Mouse (Mus musculus) yolk sac, embryonic 10.5 days (tissue): ENCODE measurements around the gene Csrnp3.

ENCODE experiments used
- DNase-seq: peaks from one replicate; pipeline ENCODE4 v3.0.0-alpha.2; 2017; ENCODE audit warnings: low spot score

Gene Csrnp3

DNA sequence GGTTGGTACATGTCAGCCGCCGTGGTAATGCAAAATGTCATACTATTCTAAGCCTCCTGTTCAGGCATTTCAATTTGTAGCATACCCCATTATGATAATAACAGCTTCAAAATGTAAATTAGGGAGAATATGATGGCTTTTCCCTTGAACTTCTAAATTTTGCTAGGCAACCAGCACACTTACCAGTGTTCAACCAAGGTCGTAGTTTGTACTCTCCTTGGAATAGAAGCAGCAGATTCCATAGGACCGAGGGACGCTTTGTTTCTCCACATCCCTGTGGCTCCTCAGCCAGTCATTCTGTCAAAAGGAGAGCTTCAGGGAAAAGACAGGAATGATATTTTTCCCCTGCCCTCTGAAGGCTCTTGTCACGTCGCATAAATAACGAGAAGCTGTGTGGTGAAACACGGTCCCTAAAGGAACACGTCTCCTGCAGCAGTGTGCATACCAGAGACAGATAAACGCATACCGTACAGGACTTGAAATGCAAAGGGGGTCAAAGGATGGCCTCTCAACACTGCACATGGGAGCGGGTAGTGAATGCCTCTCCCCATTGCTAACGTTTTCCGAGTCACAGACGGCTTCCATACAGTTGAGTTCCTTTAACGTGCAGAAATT is 108.3 kb downstream of the Csrnp3 start:
- DNase-seq: no peak

DNA sequence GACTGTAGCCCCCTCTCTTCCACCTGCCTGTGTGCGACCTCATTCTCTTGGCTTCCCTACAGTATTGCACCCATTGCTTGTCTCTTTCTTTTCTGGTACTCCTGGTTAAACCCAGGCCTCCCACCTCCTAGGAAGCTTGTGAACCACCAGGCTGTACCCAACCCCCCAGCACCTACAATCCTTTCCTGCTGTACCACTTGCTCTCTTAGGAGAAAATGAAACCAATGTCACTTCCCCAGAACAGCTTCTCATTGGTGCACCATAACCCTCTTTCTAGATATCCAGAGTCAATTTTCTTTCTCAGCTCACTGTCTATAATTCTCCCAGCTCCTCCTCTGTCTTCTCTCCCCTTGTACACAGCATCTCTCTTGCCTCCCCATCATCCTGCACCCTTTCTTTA is 110.2 kb downstream of the Csrnp3 start:
- no peak for DNase-seq

DNA sequence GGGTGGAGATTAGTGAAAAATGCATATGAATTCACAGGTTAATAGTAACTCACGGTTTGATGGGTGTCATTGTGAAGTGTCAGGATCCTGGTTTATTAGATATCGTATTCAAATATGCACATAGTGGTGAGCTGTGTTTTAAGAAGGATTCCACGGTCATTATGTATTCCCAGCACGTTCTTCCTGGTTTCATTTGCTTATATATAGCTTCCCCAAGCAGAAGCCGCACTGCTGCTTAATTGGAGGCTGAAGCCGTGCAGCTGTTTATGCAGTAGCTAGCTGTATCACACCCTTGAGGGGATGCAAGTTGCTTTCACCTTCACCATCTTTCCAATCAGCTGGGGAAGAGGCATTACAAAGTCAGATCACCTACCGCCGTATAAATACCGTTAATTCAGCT is 111.2 kb downstream of the Csrnp3 start:
- no peak for DNase-seq

DNA sequence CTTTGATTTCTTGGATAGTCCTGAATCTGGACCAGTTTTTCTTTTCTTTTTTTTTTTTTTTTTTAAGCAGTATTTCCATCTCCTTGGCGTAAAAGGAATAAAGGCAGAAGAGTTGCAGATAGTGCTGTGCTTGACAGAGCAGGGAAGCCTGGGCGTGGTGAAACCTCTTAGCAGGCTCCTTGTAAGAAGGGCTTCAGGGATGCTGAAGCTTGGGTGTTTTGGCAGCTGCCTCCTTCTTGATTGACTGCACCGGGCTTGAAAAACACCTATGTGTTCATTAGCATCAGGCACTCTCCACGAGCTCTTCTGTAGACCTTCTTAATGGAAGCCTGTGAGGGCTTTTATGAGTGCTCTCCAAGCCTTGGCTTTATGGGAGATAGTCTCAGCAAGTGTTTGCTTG is 117.9 kb downstream of the Csrnp3 start:
- DNase-seq: no peak

DNA sequence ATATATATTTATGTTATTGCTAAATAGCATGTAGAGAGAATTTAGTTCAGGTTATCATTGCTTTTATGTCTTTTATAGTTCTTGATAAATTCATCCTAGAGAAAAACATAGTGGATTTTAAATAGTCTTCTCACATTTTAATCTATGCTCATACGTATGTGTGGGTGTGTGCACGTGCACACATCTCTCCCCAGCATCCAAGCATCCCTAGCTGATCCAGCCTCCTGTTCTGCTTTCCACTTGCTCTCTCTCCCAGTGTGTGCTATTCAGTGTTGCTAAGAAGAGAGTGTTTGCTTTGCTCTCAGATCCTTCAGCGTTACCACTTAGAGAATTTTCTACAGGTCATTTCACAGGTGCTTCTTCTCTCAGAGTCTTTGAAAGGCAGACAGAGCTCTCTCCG is 123.2 kb downstream of the Csrnp3 start:
- DNase-seq: no peak

DNA sequence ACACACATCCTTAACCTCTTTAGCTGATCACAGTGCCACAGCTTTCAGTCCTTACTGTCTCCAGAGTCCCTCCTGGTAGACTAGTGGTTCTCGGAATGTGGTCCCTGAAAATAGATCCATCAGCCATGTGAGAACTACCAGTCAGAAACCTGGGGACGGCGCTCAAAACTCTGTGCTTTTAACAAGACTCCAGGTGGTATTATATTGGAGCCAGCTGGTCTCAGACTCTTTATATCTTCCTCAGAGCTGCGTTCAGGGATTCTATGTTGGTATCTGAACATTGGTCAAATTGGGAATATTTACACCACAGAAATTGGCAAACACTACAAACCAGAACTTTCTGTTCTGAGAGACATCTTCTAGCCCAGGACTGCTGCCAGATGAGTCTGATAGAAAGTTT is 128.3 kb downstream of the Csrnp3 start:
- no peak for DNase-seq

DNA sequence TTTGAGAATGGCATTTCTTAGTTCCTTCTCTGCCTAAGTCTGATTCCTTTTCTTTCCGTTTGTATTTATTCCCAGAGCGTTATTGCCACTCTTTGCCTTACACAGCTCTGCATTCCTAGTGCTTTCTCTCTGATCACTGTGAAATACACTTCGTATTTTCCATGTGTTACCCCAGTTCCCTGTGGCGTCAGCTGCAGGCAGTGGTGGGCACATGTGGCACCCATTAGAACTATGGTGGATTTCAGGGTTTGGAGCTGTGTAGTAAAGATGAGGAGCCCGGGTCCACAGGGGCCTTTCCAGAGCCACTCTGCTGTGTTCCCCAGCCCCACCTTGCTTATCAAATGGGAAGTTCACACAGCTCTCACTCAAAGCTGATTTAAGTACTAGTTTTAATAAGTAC is 129.8 kb downstream of the Csrnp3 start:
- no peak for DNase-seq

DNA sequence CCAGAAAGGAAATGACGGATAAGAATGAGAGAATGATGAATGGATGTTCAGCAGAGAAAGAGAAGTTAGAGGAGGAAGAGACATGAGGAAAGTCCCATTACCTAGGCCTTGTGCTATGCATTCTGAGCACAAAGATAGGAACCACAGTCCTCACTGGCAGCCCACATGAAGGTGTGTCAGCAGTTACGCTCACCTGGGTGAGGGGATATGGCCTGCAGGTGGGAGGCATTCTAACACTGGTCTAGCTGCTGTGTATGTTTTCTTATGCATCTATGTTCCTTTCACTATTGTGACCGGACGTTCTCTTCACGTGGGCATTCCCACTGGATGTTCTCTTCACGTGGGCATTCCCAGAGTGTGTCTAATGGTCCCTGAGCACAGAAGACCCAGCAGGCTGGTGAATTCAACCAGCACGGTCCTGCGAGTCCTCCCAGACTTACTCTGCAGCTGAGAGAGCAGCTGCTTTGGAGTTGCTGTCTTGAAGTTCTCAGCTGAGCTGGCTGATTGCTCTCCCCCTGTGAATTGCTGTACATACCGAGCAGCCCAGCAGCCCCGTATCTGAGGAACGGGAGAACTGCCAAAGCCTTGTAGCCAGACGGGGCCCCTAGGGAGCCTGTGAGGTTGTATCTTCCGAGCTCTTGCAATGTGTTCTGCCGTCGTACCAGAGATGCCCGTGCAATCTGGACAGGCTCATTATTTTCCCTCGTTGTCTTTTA is 133.9 kb downstream of the Csrnp3 start:
- DNase-seq: no peak

DNA sequence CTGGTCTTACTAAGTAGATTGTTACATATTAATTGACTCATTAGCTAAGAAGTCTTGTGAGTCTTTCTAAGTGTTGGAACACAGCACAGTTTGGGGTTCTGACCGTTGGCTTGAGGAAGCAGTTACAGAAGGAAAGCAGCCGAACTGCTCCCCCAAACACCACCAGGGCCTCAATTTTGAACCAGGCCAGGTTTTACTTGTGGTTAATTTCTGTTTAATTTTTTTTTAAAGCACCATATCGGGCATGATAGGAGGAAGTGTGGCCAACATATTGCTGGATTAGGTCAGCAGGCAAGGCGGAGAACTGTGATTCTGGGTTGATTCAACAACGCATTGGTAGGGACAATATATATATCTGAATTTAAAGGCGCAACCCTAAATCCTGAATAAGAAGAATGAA is 135.9 kb downstream of the Csrnp3 start:
- DNase-seq: no peak

DNA sequence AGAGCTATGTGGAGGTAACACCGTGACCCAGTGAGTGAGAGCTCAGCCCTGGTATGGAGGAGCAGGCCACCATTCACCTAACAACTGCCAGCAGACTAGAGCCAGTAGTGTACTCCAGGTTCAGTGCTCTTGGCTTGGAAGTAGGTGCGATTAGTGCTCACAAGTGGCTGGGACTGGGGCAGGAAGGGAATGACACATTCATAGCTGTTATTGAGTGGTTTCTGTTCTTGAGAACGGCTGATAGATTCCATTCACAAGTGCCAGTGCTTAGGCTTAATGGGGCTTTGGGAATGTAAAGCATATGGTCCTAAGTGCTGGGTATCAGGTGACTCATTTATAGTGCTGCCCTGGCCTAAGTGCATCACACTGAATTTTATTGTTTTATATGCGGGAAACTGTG is 136.4 kb downstream of the Csrnp3 start:
- DNase-seq: no peak

DNA sequence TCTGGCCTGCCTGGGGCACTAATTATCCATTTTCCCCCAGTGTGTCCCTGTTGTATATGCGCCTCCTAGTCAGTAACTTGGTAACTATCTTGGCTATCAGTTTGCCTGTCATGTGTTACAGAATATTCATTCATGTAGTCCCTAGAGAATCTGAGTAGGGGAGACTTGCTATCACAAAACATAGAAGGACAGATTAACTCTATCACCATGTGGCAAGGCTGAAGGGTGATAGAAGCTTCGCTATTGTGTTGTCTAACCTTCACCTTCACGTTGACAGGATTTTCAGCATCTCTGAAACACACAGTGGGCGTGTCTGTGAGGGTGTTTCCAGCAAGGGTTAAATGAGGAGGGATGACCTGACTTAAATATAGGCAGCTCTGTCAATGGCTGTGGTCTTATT is 140.1 kb downstream of the Csrnp3 start:
- no peak for DNase-seq

DNA sequence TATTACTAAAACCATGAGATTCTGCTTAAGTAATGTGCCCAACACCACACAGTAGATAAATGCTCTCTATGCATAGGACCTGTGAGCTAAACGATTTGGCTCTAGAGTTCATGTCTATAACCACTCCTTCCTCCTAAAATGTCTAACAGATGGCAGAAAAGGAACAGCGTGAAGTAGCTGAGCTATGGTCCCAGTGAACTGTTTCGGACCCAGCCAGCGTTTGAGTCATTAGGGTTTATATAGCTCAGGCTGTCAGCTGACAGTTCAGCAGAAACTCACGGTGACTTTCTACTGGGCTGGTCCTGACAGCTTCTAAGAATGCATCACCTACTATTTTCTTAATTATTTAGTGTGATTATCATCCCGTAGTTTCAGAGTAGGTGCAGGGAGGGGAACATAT is 141.5 kb downstream of the Csrnp3 start:
- DNase-seq: no peak

DNA sequence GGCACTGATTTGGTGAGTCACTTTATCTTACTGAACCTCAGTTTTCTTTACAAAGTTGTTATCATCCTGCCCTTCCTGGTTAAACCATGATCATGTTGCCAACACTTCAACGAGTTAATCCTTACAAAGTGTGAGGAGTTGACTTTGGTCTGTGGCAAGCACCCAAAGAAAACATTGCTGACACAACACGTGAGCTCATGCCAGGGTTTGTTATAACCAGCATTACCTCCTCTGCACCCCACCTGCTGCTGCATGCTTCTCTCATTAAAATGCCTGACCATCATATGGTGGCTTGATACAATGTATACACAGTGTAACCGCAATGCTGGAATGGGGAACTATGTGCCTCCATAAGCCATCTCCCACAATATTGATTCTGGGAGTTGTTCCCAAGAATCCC is 142.0 kb downstream of the Csrnp3 start:
- DNase-seq: no peak

DNA sequence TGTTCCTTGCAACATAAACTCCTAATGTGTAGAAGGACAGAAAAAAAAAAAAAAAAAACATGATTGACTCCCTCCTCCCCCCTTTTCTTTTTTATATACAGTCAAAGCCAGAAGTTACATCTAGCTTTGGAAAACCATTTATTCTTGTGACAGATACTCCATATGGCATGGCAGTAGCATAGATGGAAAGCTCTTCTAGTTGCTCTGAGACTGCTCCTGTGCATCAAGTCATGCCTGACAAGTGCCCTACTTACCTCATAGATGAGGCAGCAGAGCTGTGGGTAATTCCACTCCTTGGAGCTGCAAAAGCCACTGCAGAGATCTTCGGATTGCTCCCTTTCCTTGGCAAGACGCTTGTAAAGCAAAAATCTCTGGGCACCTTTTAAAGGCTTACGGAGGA is 143.2 kb downstream of the Csrnp3 start:
- DNase-seq: no peak

DNA sequence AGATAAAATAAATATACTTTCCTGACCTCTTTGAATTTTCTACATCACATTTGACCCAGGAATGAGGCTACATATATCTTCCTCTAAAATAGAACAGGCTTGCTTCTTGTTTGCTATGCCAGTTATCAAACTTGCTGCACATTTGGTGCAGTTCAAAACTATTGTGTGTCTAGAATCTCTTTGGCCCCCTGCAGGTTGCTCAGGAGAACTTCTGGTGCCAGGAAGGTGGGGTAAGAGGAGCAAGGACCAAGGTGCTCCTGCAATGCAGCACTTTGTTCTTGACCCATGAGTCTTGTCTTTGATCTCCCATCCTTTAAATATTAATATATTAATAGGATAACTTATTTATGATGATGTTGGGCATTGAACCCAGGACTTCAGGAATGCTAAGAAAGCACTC is 144.5 kb downstream of the Csrnp3 start:
- no peak for DNase-seq

DNA sequence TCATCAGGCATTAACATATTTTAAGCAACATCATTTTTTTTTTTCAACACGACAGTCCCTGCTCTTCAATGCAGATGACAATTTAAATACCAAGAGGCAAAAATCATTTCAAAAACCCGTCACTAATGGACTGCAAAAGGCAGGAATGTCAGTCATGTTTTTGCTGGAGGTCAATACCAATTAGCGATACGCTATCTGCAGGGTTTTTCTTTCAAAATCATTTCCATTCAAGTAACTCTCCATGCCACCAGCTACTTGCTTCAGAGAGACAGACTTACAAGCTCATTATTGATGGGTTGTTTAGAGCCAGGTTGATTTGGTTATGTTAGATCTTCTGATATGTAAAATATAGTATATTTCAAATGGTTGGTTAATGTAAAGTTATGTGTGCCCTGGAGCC is 145.2 kb downstream of the Csrnp3 start:
- DNase-seq: no peak

DNA sequence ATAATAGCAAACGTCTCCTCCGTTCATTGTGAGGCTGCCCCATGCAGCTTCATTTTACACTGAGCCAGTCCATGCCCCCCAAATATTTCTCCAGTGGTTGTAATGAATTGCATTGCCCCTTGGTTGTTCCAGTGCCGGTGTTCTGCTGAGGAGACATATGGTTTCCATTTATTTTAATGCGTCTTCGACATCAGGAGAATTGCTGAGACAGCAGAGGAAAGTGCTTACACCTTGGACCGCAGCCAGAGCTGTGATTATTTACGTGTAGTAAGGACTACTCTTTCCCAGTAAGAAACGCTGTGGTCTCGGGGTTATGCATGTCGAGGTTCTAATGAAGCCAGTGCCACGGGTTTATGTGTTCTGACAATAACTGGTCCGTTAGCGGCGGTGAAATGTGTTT is 147.8 kb downstream of the Csrnp3 start:
- DNase-seq: no peak

DNA sequence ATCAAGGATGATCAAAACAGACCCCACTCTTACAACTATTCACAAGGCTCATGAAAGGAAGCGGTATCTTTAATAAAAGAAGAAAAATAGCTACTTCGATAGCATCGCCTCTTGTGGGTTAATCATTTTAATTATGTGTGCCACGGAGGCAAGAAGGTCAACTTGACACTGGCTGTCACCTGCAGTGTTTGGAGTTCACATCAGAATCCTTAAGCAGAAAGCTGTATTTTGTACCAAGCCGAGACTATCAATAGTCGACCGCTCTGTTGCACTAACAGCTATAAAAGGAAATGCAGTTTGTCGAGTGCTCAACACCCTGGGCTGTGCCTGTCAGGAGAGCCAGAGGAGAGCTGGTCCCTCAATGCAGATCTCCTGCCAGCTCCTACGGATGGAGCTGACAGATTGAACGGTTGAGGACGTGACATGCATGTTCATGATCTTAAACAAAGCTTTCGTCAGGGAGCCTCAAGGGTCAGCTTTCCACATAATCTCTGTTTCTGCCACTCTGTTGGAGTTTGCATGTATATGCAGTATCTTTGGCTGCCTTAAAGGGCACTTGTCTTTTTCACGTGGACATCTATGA is 149.4 kb downstream of the Csrnp3 start:
- no peak for DNase-seq

DNA sequence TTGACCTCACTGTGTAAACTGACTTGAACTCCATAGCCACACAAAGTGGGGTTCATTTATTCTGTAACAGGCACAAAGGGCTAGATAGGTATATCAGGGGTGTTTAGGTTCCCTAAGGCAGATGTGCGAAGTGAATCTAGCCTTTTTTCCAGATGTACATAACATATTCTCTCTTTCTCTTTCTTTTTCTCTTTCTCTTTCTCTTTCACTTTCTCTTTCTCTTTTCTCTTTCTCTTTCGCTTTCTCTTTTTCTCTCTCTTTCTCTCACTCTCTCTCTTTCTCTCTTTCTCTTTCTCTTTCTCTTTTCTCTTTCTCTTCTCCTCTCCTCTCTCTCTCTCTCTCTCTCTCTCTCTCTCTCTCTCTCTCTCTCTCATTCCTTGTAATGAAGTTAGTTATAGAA is 153.2 kb downstream of the Csrnp3 start:
- no peak for DNase-seq

DNA sequence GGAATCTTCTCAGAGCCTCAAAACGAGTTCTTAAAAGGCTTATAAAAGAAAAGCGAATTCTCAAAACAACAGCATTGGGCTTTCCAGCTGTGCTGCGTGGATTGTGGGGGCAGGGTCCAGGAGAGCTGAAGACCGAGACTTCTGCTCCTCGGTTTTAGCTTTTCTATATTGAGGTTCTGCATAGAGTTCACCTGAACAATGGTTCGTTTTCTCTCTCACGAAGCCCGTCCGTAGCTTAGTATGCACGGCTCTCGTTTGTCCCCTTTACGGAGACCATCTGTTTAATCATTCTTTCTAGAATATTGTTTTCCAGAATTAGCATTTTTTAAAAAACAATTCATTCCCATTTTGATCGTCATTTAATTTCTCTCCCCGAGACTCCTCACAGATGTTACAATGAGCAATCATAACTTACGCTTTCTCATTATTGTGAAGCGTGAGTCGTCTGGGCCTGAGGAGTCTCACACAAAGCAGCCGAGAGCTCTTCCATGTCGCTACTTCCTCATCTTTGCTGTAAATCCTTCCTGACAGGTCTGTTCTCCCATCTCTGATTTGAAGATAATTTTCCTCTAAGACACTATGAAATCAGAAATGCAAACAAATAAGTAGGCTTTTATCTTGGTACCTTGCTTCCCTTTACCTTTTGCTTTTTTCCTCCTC is 163.6 kb downstream of the Csrnp3 start:
- DNase-seq: no peak

DNA sequence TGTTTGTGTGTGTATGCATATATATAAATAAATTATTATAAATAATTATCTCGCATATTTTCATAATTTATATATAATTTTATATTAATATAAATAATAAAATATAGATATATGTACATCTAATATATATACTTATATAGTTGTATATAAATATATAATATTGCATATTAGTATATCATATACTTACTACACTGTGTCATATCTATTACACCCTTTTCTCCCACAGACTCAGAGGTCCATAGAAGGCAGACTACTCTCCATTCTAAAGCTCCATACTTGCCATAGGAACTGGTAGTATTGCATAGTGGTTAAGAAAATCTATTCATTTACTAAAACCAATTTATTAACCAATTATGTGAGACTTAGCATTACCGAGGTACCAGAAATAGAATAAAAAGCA is 164.1 kb downstream of the Csrnp3 start:
- DNase-seq: no peak

DNA sequence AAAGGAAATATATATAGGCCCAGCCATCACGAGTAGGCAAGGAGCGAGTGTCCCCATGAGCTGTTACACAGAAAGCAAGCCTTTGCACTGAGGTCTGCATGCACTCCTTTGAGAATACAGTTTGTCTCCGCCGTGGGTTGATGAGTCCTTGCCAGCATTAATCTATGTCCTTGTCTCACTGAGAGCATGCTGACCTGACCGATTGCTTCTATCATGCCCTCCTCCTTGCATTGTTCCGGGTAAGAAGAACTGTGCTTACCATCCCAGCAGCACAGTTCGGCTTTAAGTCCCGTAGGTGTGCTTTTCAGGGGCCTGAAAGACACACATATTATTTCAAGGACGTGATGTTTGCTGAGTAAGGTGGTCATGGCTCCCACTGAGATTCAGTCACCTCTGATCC is 173.1 kb downstream of the Csrnp3 start:
- no peak for DNase-seq

DNA sequence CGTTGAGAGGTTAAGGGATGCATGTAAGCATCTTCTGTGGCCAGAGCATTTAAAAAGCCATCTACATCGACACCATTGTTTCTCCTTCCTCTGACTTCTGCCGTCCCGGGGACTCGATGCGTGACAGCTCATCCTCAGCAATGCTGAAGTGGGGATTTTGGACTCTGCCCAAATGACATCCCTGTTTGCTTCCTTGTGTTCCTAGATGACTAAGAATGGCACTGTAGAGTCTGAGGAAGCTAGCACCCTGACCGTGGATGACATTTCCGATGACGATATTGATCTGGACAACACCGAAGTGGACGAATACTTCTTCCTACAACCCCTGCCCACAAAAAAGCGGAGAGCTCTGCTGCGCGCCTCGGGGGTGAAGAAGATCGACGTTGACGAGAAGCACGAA is 173.7 kb downstream of the Csrnp3 start:
- DNase-seq: no peak
